8 mouse cellular contexts compared by ENCODE assay signal in the genomic region with DNA sequence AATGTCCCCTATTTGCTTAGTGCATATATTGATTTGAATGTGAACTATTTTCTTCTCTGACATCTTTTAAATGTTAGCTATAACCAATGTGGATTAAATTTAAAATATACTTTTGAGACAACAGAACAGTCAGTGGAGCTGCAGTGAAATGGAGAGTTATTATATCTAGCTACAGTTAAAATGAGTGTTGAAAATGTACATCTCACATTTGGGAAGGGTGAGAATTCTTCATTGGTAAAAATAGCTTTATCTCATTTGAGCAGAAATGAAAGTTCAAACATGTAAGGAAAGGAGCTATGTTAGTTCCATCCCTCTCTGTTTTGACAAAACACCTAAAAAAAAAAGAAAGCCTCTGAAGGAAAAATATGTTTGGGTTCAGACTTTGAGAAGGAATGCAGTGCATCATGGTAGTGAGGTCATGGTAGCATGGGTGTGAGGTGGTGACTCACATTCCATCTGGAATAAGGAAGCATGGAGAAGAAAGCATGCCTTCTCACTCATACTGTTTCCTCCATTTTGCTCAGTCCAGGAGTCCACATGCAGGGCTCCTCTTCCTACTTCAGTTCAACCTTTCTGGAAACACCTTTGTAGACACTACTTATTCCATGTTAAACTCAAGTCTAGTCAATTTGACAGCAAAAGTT.
"Had no signal": no experiment of that assay in that cellular context is flagged by ENCODE, and none has a peak within 500 bp of the region (broad histone marks: within the 10 kb centered on the region; RNA-seq: fewer than 3 reads in every experiment).

No protein-coding gene starts in this region.

- DNase-seq: kidney, adult 11 months; kidney, adult 9 months; kidney, postnatal 36 days; liver; liver, embryonic 13.5 days; liver, postnatal 0 days; lung, postnatal 14 days; thymus, postnatal 36 days had no signal
